Mouse (Mus musculus) E14TG2a.4 (cell line): ENCODE measurements around the gene Chsy1.

Experiments
- CTCF ChIP-seq: conservative IDR thresholded peaks from 2 replicates; pipeline ENCODE4 v1.5.1; 2014; ENCODE audit warnings: low read length
- NANOG ChIP-seq: IDR thresholded peaks from 2 replicates; pipeline ENCODE4 v1.6.1; 2014; ENCODE audit warnings: borderline replicate concordance, low read length, mixed read lengths

DNA sequence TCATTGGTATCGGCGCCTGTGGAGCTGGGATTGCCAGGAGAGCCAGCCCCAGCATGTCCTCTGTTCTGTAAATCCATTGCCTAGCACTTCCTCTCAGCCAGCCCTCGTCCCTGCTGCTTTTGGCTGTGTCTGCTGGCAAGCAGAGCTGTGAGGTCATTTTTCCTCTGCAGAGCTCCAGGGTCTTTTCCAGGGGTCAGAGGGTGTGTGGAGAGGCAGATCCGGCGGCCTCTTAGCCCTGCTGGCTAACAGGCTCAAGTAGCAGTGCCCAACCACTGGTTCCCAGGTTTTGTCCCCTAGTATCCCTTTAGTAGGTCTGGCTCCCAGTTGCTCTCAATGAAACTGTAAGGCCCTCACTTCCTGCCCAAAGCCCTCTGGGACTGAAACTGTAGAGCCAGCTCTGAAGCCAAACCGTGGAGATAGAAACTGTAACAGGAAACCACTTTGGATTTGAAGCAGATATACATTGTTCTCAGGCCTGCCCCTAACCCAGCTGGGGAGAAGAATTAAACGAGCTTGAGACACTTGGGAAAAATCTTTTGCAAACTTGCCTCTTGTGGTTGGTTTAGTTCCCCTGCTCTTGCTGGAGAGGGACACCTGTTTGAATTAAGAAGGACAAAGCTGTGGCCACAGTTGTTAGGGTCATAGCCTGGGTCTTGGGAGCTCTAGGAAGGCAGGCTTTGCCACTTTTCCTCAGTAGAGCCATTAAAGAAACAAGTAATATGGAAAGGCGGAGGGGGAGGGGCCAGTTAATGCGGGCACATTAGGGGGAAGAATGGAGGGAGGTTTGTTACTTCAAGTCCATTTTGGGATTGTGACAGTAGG is 109.1 kb downstream of the Chsy1 start:
- TF ChIP-seq CTCF: no peak
- TF ChIP-seq NANOG: no peak
